Mouse (Mus musculus): ENCODE data around the gene Orai1.

GRCm38 (mm10) chr5:123038115-123038514 lies 23.2 kb downstream of the Orai1 start:
- TF ChIP-seq CTCF (IDR thresholded peaks at IDR 0.05; ENCODE audit: extremely low read depth, insufficient read depth, low read length) (no peak), POLR2A (IDR thresholded peaks at IDR 0.05; ENCODE audit: extremely low read depth, insufficient read depth, low read length) (no peak)

Measured in cortical plate, adult 2 months (tissue).